Mouse (Mus musculus) heart, embryonic 14.5 days (tissue): Measurements from ENCODE around the gene Perm1. TPM values are rescaled to one million over a fixed set of nuclear protein-coding genes. Genes with fewer than 3 reads are reported as not detected.
A peak's percentile ranks its signal among the peaks of the same experiment; 100 is the strongest.

ENCODE experiments used
- ATAC-seq: fragments of 200-750 bp; cut with Nextera tagmentation; 2 replicates; pipeline ENCODE4 v1.8.0; 2017; ENCODE audit warnings: low read depth, moderate TSS enrichment; ENCODE audit not compliant: insufficient number of reproducible peaks, insufficient read depth, low FRiP score
- H3K27ac ChIP-seq, 2 experiments: fragments of 200-500 bp in 1 of 2; fragments of 300-500 bp in 1 of 2; sonication (generic) in 1 of 2; replicated peaks in 1 of 2; 2 replicates each; pipeline ENCODE4 v1.5.1; 2012 to 2014; ENCODE audit warnings: low read depth in 2 of 2, low read length in 2 of 2, control low read depth in 1 of 2, mild to moderate bottlenecking in 1 of 2, mixed read lengths in 1 of 2; ENCODE audit not compliant: control insufficient read depth in 1 of 2, insufficient read depth in 1 of 2
- H3K27me3 ChIP-seq: fragments of 300-500 bp; sonication (generic); 2 replicates; pipeline ENCODE4 v1.6.1; 2014; ENCODE audit warnings: mild to moderate bottlenecking, low read length, control low read depth; ENCODE audit not compliant: control insufficient read depth, insufficient read depth
- H3K36me3 ChIP-seq: fragments of 300-500 bp; sonication (generic); 2 replicates; pipeline ENCODE4 v1.6.1; 2014; ENCODE audit warnings: mild to moderate bottlenecking, control low read depth, low read length, mixed read lengths; ENCODE audit not compliant: control insufficient read depth, insufficient read depth
- H3K4me1 ChIP-seq, 2 experiments: fragments of 200-500 bp in 1 of 2; fragments of 300-500 bp in 1 of 2; sonication (generic) in 1 of 2; 2 replicates each; pipeline ENCODE4 v1.6.1; 2012 to 2014; ENCODE audit warnings: low read length in 2 of 2, control low read depth in 1 of 2, mixed read lengths in 1 of 2; ENCODE audit not compliant: control insufficient read depth in 2 of 2, insufficient read depth in 2 of 2
- H3K4me2 ChIP-seq: fragments of 300-500 bp; sonication (generic); 2 replicates; pipeline ENCODE4 v1.6.1; 2014; ENCODE audit warnings: mild to moderate bottlenecking, low read length
- H3K4me3 ChIP-seq, 2 experiments: fragments of 200-500 bp in 1 of 2; fragments of 300-500 bp in 1 of 2; sonication (generic) in 1 of 2; 2 replicates each; pipeline ENCODE4 v1.5.1; 2012 to 2014; ENCODE audit warnings: low read length in 2 of 2, mild to moderate bottlenecking in 2 of 2, control low read depth in 1 of 2, low read depth in 1 of 2, moderate library complexity in 1 of 2; ENCODE audit not compliant: control insufficient read depth in 1 of 2, insufficient read depth in 1 of 2
- H3K9ac ChIP-seq: fragments of 300-500 bp; sonication (generic); 2 replicates; pipeline ENCODE4 v1.6.1; 2014; ENCODE audit warnings: mild to moderate bottlenecking, low read length
- H3K9me3 ChIP-seq: fragments of 300-500 bp; sonication (generic); 2 replicates; pipeline ENCODE4 v1.6.1; 2016; ENCODE audit warnings: low read length, control low read depth; ENCODE audit not compliant: control insufficient read depth
- WGBS: fragments of 180-500 bp; shearing (Covaris S2); extraction: QIAGEN DNeasy Blood & Tissue Kit; methylation state at CpG from one replicate; pipeline ENCODE4 v1.1.7; 2014; 5-methylcytosine and 5-hydroxymethylcytosine counted together
- polyA plus RNA-seq: library from polyadenylated mRNA; unstranded; fragments of >200 nt; fragmentation: Nextera tagmentation; extraction: Ambion mirVana; gene quantifications from 2 replicates; pipeline ENCODE4 v1.2.1, GENCODE M21; 2014

Perm1 gene
- 6.1 and 6.5 TPM in 2 replicates for polyA plus RNA-seq

DNA sequence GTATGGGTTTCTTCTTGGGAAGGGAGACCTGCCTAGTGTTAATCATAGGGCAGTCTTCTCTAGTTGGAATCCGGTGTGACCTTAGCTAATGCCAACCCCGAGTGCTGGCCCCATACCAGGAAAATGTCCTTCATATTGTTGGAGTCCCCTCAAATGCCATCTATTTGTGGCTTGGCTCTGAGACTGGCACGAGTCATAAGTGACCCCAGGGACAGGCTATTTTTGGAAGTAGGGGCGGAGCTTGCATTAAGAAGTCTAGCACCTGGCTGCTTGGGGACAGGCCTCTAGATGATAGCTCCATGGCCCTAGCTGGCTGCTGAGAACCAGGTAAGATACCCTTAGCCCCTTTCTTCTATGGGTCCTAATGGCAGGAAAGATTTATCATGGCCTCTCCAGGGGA, at the start of gene Perm1:
Gene Perm1 (plus strand): TSS at position 220 of the 400 bp plus-strand sequence.
- WGBS = 28% methylated on average over 4 of the region's 4 CpGs
- ATAC-seq = peak; percentile 85
- peak within 1 kb of the TSS; percentile 57 for H3K4me2 ChIP-seq

DNA sequence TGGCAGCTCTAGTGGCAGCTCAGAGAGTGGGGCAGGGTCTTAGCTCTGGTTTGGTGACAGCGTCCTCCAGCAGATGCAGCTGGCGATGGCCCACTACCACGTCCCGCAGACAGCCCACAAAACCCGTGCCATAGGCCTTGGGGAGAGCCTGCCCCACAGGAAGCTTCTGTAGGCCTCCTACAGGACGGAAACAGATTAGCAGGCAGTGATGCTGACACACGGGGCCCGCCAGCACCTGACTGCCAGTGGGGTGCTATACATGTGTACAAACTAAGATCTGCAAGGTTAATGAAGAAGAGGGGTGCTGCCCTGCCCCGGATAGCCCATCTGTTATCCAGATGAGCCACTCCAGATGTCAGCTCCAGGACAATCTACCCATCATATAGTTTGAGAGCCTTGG, 49.2 kb upstream of the Perm1 start:
- Histone ChIP-seq H3K27ac (no peak overlapping the region), H3K4me2 (no peak overlapping the region), H3K9ac (no peak overlapping the region), H3K36me3 (peaks cover 89% of the 10 kb centered on the region), H3K9me3 (peaks cover 7% of the 10 kb centered on the region; the same call in 1 of the 2 replicates), H3K4me1 (no peaks in the 10 kb centered on the region), H3K4me3 (no peak overlapping the region), H3K27me3 (no peaks in the 10 kb centered on the region)
- no peak for ATAC-seq
- WGBS = 89% methylated on average over 9 of the region's 9 CpGs

More for the DNA sequence above, at the start of gene Perm1:
- Histone ChIP-seq H3K9ac (peak within 1 kb of the TSS; percentile 55), H3K4me3 (no peak within 1 kb of the TSS), H3K9me3 (no peaks in the 10 kb centered on the region), H3K4me1 (peaks cover 20 to 23% of the 10 kb centered on the region in 2 experiments), H3K27me3 (no peaks in the 10 kb centered on the region), H3K27ac (peak within 1 kb of the TSS; percentile 56 to 76), H3K36me3 (peaks cover 6% of the 10 kb centered on the region; the same call in 1 of the 2 replicates)

DNA sequence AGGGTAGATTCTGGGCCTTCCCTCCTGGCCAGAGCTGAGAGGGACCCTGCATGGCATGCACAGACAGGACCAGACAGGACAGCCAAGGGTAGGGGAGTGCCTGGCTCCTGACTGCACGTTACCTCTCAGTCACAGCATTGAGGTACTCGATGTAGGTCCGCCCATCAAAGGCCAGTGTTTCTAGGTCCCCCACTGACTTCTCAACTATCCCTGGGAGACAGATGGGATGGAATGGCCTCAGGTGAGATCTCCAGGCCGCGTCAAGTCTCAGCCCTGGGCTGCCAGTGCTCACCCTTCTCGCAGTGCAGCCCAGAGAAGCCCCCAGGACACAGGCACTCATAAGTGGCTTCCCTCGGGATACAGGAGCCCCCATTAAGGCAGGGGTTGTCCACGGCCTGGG, 47.1 kb upstream of the Perm1 start:
- no peaks in the 10 kb centered on the region for H3K27me3 ChIP-seq
- no peak overlapping the region for H3K4me2 ChIP-seq
- ATAC-seq = no peak
- no peaks in the 10 kb centered on the region for H3K4me1 ChIP-seq
- WGBS = 92% methylated on average over 8 of the region's 8 CpGs
- no peak overlapping the region for H3K4me3 ChIP-seq
- H3K9me3 ChIP-seq = no peaks in the 10 kb centered on the region
- H3K36me3 ChIP-seq = peaks cover 100% of the 10 kb centered on the region
- H3K27ac ChIP-seq = no peak overlapping the region
- H3K9ac ChIP-seq = no peak overlapping the region

GRCm38 (mm10) chr4:156169129-156169528, 46.5 kb upstream of the Perm1 start:
- ATAC-seq = no peak
- WGBS = 95% methylated on average over 10 of the region's 10 CpGs
- Histone ChIP-seq H3K27ac (no peak overlapping the region), H3K4me3 (no peak overlapping the region), H3K36me3 (peaks cover 100% of the 10 kb centered on the region), H3K4me1 (no peaks in the 10 kb centered on the region), H3K4me2 (no peak overlapping the region), H3K9ac (no peak overlapping the region), H3K9me3 (no peaks in the 10 kb centered on the region), H3K27me3 (no peaks in the 10 kb centered on the region)

GRCm38 (mm10) chr4:156171828-156172227, 43.8 kb upstream of the Perm1 start:
- Histone ChIP-seq H3K9ac (no peak overlapping the region), H3K4me3 (no peak overlapping the region), H3K27ac (no peak overlapping the region), H3K4me2 (no peak overlapping the region), H3K27me3 (no peaks in the 10 kb centered on the region), H3K36me3 (peaks cover 99% of the 10 kb centered on the region), H3K9me3 (no peaks in the 10 kb centered on the region), H3K4me1 (no peaks in the 10 kb centered on the region)
- WGBS = 90% methylated on average over 11 of the region's 11 CpGs
- ATAC-seq = no peak

- WGBS = 92% methylated on average over 9 of the region's 9 CpGs
- Histone ChIP-seq H3K9me3 (no peaks in the 10 kb centered on the region), H3K27me3 (no peaks in the 10 kb centered on the region), H3K9ac (no peak overlapping the region), H3K36me3 (peaks cover 85% of the 10 kb centered on the region), H3K4me3 (no peak overlapping the region), H3K27ac (no peak overlapping the region), H3K4me1 (no peaks in the 10 kb centered on the region), H3K4me2 (no peak overlapping the region)
- no peak for ATAC-seq
These were observed 38.0 kb upstream of the Perm1 start for GRCm38 (mm10) chr4:156177630-156178029.

GRCm38 (mm10) chr4:156183747-156184146, 31.9 kb upstream of the Perm1 start:
- Histone ChIP-seq H3K9ac (no peak overlapping the region), H3K36me3 (peaks cover 52% of the 10 kb centered on the region), H3K4me3 (no peak overlapping the region), H3K9me3 (no peaks in the 10 kb centered on the region), H3K27me3 (no peaks in the 10 kb centered on the region), H3K4me1 (peaks cover 19 to 43% of the 10 kb centered on the region in 2 experiments), H3K4me2 (no peak overlapping the region), H3K27ac (no peak overlapping the region)
- WGBS = 77% methylated on average over 5 of the region's 5 CpGs
- no peak for ATAC-seq

GRCm38 (mm10) chr4:156184291-156184954, 31.2 kb upstream of the Perm1 start:
- H3K4me1 ChIP-seq = peaks cover 26 to 50% of the 10 kb centered on the region in 2 experiments
- 57% methylated on average over 7 of the region's 7 CpGs for WGBS
- peak; percentile 59 for ATAC-seq
- H3K4me3 ChIP-seq = no peak overlapping the region
- peak overlapping the region; percentile 67; the same call in 1 of the 2 replicates for H3K4me2 ChIP-seq
- H3K9ac ChIP-seq = no peak overlapping the region
- peaks cover 47% of the 10 kb centered on the region for H3K36me3 ChIP-seq
- no peaks in the 10 kb centered on the region for H3K9me3 ChIP-seq
- no peaks in the 10 kb centered on the region for H3K27me3 ChIP-seq
- H3K27ac ChIP-seq = peak overlapping the region in 1 of 2 experiments; percentile 47; a peak in 1 of 4 replicates
